Mouse (Mus musculus) gastrocnemius, postnatal 36 days (tissue): ENCODE data around the gene Supt20. TPM values are rescaled to one million over a fixed set of nuclear protein-coding genes. Genes with fewer than 3 reads are reported as not detected.
A peak's percentile ranks its signal among the peaks of the same experiment; 100 is the strongest.
"Not testable (repeated sequence)": the region's sequence is repeated elsewhere in the genome, so short reads cannot be mapped to it uniquely, and the experiment has no call there.

Source experiments
- DNase-seq, 2 experiments: peaks; one replicate each; pipeline ENCODE4 v3.0.0; 2022
- intact Hi-C: fragments of 180-260 bp; cut with DNase I; formaldehyde crosslinking; loops from one replicate; pipeline ENCODE4 v1.15.1; 2025
- total RNA-seq, 2 experiments: library from RNA; stranded (reverse); gene quantifications; 2 replicates each; pipeline ENCODE4 v1.2.3; 2021

The Supt20 gene
- total RNA-seq, 2 experiments from 2014 or later: 9.7 to 10.1 TPM

DNA sequence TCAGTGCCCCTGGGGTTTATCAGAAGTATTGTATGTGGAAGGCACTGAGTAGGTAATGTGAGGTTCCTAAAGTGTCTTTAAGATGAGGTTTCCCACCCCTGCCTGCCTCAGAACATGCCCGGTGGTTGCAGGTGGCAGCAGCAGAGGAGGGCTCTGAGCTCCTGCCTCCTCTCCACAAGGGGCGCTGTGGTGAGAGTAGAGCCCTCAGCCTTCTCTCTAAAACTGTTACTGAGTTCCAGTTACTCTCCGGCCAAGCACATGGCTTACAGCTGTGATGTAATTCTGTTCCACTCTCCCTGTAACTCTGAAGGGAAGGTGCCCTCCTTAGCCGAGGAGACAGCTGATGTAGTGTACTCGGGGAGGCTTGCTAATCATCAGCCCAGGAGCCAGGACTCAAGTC, 53.2 kb downstream of the Supt20 start:
- intact Hi-C loops: no loop called here
- no peak for DNase-seq

DNA sequence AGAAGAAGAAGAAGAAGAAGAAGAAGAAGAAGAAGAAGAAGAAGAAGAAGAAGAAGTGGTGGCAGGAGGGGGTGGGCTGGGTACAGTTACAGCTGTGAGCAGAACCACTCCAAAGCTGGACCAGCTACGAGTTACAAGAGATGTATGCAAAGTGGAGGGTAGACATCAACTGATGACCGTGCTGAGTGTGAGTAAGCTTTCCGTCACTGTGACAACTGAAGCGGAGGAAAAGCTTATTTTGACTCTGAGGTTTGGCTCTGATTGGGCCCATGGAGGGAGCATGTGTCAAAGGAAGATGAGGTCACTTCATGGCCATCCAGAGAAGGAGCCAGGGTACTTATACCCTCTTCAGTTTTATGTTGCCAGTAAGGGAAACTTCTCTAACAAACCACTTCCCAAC, 60.8 kb downstream of the Supt20 start:
- intact Hi-C loops: no loop called here
- DNase-seq: no peak

DNA sequence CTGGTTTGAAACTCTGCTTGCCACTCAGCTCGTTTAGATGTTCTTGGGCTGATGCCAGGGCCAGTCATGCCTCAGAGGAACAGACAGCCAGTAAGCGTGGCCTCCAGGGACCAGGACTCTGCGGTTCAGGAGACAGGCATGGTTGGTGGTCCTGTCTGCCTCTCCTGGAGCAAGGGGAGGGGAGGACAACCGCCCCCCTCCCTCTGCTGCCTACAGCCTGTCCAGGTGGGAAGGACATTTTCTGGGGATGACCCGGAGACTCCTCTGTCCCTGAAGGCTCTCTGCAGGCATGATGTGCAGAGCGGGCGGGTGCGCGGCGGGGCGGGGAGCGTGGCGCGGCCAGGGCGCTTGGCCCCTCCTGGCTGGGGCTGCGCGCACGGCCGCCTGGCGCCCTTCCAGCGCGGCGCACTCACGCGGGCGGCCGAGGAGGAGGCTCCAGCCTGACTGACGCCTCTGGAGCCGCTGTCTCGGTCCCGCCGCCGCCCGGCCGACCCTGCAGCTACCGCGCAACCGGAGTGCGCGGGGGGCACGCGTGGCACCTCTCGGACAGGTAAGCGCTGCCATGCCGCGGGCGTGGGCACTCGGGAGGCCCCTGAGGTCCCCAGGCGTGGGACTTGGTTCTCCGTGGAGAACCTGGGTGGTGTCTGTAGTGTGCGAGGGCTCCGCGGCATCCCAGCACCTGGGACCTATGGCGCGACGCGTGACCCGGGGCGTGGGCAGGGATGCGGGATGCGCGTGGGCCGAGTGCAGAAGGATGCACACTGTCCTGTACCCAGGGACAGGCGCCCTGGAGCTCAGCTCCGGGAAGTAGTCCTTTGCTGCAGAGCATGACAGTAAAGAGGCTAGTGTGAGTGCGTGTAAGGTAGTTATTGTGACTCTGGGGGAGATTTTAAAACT, 62.8 kb downstream of the Supt20 start, which contains the start of gene Smad9:
Gene Smad9 (plus strand): TSS at position 438 of the 897 bp plus-strand sequence.
- DNase-seq: peak; percentile 21 to 30
- intact Hi-C loops: no loop called here

DNA sequence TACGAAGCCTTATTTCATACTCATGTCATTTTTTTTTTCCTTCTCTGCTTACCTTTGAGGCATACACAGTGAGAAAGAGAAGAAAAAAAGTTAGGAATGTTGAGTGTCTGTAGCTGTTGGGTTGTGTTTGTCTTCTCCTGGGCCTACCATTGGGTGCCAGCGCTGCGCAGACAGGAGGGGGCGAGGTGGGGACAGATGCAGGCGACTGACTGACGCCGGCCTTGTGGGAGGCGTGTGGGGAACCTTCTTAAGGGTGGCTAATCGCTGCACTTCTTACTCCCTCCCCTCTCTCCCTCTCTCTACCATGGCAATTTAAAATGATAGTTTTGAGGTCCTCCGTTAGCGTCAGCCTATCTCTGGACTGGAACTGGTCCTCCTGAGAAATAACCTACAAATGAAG, 63.5 kb downstream of the Supt20 start:
- intact Hi-C loops: no loop called here
- DNase-seq: no peak

DNA sequence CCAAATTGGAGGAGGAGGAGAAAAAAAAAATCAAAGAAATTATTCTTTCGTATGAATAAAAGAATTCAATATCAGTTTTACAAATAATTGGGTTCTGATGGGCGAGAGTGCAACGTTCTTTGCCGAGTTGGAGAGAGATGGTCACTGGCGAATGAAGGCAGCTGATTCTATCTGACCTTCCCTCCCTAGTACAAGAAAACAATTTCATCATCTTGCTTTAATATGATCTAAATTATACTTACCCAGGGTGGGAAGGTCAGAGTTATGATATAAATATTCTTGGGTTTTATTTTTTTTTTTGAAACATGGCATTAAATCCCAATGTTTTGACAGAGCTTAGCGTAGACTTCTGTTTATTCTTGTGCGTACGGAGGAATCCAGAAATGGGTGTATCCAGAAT, 64.8 kb downstream of the Supt20 start:
- no peak for DNase-seq
- intact Hi-C loops: no loop called here

DNA sequence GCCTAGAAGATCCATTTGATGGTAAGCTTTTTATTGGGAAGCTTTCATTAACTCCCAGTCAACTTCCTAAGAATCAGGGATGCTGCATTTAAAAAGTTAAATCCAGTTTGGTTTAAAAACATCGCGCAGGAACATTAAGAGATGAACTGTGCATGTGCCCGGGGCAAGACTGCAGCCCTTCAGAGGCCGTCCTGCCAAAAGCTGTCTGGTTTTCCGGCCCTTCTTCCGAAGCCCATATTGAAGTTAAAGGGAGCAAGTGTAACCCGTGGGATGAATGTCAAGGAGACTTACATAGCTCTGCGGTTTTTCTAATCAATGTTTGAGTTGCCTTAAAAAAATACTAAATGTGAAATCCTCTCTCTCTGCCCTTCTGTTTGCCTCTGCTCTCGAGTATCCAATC, 66.6 kb downstream of the Supt20 start:
- intact Hi-C loops: no loop called here

DNA sequence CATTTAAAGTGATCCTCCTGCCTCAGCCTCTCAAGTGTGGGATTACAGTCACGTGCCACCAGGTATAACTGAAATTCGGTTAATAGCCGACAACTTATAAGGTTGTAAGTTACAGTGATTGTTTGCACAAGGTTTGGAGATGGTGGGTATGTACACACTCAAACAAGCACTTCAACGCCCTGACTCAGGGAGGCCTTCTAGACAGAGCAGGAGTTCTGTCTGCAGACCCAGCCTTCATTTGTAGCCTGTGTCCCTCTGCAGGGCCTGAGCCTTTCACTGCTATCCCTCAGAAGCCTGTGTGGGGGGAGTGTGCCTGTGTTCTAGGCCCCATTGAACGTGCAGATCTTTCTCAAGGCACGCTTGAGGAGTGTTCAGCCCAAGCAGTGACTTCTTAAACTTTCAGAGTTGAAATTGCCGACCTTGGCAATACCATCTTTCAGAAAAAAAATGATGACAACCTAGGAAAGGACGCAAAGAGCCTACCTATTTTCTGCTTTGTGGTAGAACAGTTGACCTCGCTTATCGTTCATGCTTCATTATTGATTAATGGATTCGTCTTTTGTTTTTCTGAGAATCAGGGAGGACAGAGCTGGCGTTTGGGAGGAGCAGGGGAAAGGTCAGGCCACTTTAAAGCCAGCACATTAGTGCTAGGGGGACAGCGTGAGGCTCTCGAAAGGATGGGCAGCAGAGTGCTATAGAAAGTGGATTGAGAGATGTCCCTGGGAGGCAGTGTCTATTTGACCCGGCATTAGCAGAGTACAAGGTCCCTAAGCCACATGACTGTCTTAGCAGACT, 67.9 kb downstream of the Supt20 start:
- intact Hi-C loops: no loop called here
- DNase-seq: no peak

More for the DNA sequence above, 66.6 kb downstream of the Supt20 start:
- DNase-seq: no peak

DNA sequence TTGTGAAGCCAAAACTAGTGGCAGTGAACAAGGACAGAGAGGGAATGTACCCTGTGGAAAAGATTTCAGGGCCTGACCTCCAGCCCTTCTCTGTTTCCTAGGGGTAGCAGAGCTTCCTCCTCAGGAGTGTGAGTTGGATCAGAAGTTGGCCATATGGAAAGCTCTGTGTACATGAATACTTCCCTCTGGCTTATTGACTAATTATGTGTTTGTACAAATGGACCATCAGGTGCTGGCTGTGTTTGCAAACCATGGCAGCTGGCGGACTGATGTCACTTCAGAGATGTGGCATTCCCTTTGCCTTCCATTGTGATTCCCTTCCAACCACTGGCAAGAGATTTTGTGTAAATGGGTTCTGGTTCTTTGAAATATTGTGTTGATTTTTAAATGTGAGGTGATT, 68.7 kb downstream of the Supt20 start:
- DNase-seq: no peak
- intact Hi-C loops: no loop called here

DNA sequence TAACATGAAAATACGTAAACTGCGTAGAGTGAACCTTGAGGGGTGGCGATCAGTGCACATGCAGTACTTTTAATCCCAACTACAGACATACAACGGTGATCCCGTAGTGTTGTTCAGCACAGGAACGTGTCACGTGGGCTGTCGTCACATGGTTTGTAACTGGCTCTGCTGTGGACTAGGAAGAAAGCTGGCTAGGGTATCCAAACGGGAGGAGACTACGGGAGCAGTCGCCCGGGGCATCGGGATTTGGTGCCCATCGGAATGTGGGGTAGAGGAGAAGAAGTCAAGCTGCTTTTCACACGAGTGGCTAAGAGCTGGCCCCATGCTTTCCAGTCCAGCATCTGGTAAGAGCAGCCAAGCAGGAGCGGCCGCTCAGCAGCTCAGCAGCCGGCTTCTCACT, 71.8 kb downstream of the Supt20 start:
- peak in 1 of 2 experiments; percentile 30 for DNase-seq
- intact Hi-C loops: no loop called here

DNA sequence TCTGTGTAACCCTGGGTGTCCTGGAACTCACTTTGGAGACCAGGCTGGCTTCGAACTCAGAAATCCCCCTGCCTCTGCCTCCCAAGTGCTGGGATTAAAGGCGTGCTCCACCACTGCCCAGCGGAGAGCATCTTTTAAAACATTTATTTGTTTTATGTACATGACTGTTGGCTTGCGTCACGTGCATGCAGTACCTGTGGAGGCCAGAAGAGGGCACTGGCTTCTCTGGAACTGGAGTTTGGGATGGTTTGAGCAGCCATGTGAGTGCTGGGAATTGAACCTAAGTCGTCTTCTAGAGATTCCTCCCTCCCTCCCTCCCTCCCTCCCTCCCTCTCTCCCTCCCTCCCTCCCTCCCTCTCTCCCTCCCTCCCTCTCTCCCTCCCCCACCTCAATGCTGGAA, 72.9 kb downstream of the Supt20 start:
- DNase-seq, intact Hi-C loops: not testable (repeated sequence)

DNA sequence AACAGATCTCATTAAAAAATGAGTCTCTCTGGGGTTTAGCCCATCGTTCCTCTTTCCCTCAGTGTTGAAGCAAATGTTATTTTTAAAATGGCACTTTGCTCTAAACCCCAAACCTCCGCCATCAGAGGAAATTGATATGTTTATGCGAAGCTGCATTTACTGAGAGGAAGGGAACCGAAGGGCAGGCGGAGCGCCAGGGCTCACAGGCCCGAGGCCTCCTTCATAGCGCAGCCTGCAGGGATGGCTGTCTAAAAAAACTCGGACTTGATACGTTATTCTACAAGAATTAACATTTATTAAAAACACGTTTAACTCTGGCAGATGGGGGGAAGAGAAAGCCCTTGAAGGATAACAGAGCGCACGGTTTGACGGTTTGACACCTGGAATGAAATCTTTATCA, 73.4 kb downstream of the Supt20 start:
- intact Hi-C loops: no loop called here
- no peak for DNase-seq

DNA sequence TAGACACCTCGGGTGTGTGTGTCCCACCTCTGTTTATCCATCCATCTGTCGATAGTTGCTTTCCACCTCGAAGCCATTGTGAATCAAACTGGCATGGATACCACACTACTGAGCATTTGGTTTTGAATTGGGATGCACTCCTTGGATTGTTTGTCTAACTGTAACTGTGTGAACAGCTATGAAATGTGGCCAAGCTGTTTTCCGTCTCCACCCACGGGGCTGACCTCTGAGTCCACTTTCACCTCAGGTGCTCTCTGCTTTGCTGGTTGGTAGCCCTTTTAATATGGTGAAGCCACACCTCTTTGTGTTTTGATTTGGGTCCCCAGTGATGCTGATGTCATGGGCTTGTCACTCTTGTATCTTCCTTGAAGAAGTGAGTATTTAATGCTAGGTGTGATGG, 74.2 kb downstream of the Supt20 start:
- DNase-seq: no peak
- intact Hi-C loops: no loop called here

DNA sequence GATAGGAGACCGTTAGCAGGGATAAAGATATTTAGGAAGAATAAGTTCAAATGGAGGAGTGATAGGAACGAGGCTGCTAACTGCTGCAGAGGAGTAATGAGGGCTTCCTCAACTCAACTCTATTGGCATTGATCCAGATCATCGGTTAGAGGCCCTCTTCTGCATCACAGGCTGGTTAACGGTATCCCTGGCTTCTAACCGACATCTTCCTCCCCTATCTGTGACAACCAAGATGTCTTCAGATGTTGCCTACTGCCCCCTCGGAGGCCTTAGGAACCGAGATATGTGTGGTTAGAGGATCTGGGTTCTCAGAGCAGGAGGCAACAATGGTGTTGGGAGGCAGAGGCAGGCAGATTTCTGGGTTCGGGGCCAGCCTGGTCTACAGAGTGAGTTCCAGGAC, 76.0 kb downstream of the Supt20 start:
- DNase-seq: no peak
- intact Hi-C loops: no loop called here

DNA sequence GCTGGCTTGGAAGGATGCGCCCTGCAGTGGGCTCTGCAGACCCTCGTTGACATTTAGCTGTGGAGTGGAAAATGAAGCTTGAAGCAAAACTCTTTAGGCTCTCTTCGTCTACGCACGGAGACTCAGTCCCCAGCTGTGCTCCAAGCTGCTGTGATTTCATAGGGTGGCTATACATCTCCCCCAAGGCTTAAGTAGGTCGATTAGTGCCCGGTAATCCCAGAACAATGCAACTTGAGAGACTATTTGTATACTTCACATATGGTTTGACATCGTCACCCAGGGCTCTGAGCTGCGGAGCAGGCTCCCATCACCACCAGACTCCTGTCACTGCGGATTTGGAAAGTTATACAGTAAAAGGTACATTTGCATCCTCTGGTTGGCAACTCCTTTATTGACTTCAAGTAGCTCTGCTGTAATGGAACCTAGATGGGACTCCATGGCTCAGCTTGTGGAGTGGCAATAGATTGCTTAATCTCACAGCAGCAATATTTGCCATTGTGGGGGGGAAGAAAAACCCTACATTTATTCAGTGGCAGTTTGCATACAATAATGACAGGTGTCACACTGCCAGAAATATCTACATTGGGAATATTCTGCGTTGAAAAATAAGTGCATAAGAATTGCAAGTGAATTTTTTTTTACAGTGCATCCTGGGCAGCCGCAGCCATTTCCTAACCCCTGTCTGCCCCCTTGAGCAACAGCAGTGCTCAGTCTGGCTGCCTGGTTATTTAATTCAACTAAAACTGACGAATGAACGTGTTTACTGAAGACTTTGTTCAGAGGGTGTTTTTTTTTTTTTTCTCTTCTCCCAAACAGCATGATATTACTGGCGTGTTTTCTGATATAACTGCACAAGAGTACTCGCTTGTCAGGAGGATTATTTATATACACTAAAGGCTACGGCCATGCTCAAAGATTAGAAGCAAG, 77.0 kb downstream of the Supt20 start:
- intact Hi-C loops: no loop called here
- no peak for DNase-seq

DNA sequence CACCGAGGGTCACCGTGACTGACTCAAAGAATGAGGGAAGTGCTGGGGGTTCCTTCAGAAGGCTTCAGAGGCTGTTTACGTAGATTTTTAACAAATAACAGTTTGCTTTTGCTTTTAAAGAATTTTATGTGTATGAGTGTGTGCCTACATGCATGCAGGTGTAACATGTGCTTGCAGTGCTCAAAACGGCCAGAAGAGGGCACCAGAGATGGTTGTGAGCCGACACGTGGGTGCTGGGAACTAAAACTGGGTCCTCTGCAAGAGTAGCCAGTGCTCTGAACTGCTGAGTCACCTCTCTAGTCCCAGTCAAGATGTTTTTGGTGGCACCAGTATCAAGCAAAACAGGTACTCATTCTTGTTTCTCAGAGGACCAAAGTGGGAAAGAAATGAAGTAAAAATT, 81.0 kb downstream of the Supt20 start:
- DNase-seq: no peak
- intact Hi-C loops: no loop called here

DNA sequence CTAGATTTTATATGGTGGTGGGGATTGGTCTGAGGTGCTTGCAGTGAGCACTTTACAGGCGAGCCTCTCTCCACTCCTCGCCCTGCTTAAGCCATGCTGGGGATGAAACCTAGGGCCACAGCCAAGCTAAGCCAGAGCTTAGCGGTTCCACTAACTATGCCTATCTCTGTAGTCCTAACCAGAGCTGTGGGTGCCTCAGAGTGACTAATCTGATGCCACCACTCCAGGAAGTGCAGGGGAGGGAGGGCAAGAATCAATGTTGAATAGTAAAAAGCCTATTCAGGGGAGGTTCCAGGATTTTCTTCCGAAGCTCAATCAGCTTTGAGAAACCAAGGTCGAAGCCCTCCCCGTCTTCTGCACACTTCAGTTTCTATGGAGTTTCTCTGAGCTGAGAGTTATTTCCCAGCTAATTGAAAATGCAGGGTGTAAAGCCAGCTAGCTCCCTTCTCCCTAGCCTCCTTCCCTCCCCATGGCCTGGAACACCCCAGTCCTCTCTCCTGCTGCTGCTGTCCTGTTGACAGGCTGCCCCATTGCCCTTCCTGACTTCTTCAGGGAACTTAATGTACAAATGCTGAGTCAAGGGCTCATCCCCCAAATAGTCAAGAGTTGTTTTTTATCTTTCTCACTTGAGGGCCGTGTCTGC, 83.5 kb downstream of the Supt20 start:
- intact Hi-C loops: no loop called here

More for the DNA sequence above, 83.5 kb downstream of the Supt20 start:
- no peak for DNase-seq
